Comparison of ENCODE assay signal across 7 mouse cellular contexts in genomic region chr10:111449662-111450061, GRCm38 (mm10). TPM values are rescaled to one million over a fixed set of nuclear protein-coding genes. Genes with fewer than 3 reads are reported as not detected.
A peak's percentile ranks its signal among the peaks of the same experiment; 100 is the strongest.
DNase-seq lines count a peak whose midpoint lies in the region; ATAC-seq and TF ChIP-seq lines count a peak whose summit lies in the region.
"Not testable (repeated sequence)": the region's sequence is repeated elsewhere in the genome, so short reads cannot be mapped to it uniquely, and the experiment has no call there.

No protein-coding gene starts in this region.

- TF ChIP-seq EP300 in lung, postnatal 0 days (IDR thresholded peaks at IDR 0.05): not testable (repeated sequence)

- not testable (repeated sequence) for H3K4me1 ChIP-seq in E14TG2a.4 (replicated peaks; ENCODE audit: low read depth, low read length); lung, postnatal 0 days (ENCODE audit: insufficient read depth, low read depth, low read length)

- not testable (repeated sequence) for H3K27me3 ChIP-seq in E14TG2a.4 (ENCODE audit: insufficient read depth, low read length); lung, postnatal 0 days (replicated peaks; ENCODE audit: insufficient read depth, low read length); splenic B cell, adult 2 months (ENCODE audit: control insufficient read depth, insufficient read depth, low read length, poor library complexity, severe bottlenecking)

- 57% methylated on average over 5 of the region's 5 CpGs for WGBS in lung, postnatal 0 days

- H3K9me3 ChIP-seq in E14TG2a.4 (ENCODE audit: low read length); lung, postnatal 0 days (ENCODE audit: low read length): not testable (repeated sequence)

- H3K36me3 ChIP-seq in E14TG2a.4 (ENCODE audit: insufficient read depth, low read length); lung, postnatal 0 days (ENCODE audit: insufficient read depth, low read length); splenic B cell, adult 2 months (ENCODE audit: control insufficient read depth, insufficient read depth, low read length, poor library complexity, severe bottlenecking): not testable (repeated sequence)

- not testable (repeated sequence) for H3K4me2 ChIP-seq in lung, postnatal 0 days (replicated peaks; ENCODE audit: low read depth, low read length)

- H3K27ac ChIP-seq in layer of hippocampus, adult 2 months; lung, postnatal 0 days (ENCODE audit: low read length): not testable (repeated sequence)

- peak; percentile 58 for DNase-seq in R1 (ENCODE audit: low read depth, low spot score)
- DNase-seq in adrenal gland, postnatal 36 days: peak; percentile 18 to 20
- not testable (repeated sequence) for DNase-seq in layer of hippocampus, adult 2 months (ENCODE audit: low spot score in 2 of 2); lung, postnatal 0 days (ENCODE audit: low spot score)
- peak; percentile 21 for DNase-seq in splenic B cell, adult 2 months (ENCODE audit: low read depth, low spot score)
- DNase-seq in thymus, postnatal 0 days (ENCODE audit: low spot score): peak; percentile 16

- peak; percentile 21 for TF ChIP-seq CTCF in E14TG2a.4 (conservative IDR thresholded peaks at IDR 0.05; ENCODE audit: low read length)
- peak; percentile 19 for TF ChIP-seq CTCF in layer of hippocampus, adult 2 months (conservative IDR thresholded peaks at IDR 0.05)
- peak; percentile 17; the same call in 1 of the 2 replicates for TF ChIP-seq CTCF in lung, postnatal 0 days (IDR thresholded peaks at IDR 0.05)

- not testable (repeated sequence) for H3K9ac ChIP-seq in lung, postnatal 0 days (replicated peaks; ENCODE audit: low read depth)

- not testable (repeated sequence) for ATAC-seq in lung, postnatal 0 days

- H3K4me3 ChIP-seq in E14TG2a.4 (replicated peaks; ENCODE audit: low read length); layer of hippocampus, adult 2 months; lung, postnatal 0 days (ENCODE audit: low read depth, low read length): not testable (repeated sequence)

RNA-seq across cellular contexts. Expression of gene Nap1l1, which starts 23.4 kb away (rescaled TPM):
- total RNA-seq in adrenal gland, postnatal 36 days (2021): 100 to 1,000 TPM; 140 to 149 TPM
- 100 to 1,000 TPM; 157 to 162 TPM for total RNA-seq in layer of hippocampus, adult 2 months (2021)
- 127 and 133 TPM in 2 replicates for polyA plus RNA-seq in lung, postnatal 0 days (2015; fragmentation: Nextera tagmentation; extraction: Ambion mirVana)
- polyA plus RNA-seq in thymus, postnatal 0 days (2015; fragmentation: Nextera tagmentation; extraction: Ambion mirVana): 222 and 227 TPM in 2 replicates

RNA-seq across cellular contexts. Expression of gene Phlda1, which starts 56.4 kb away (rescaled TPM):
- 100 to 1,000 TPM; 120 to 126 TPM for total RNA-seq in adrenal gland, postnatal 36 days (2021)
- 10 to 100 TPM; 16.7 to 18.3 TPM for total RNA-seq in layer of hippocampus, adult 2 months (2021)
- 97.0 and 100.0 TPM in 2 replicates for polyA plus RNA-seq in lung, postnatal 0 days (2015; fragmentation: Nextera tagmentation; extraction: Ambion mirVana)
- 61.1 and 64.1 TPM in 2 replicates for polyA plus RNA-seq in thymus, postnatal 0 days (2015; fragmentation: Nextera tagmentation; extraction: Ambion mirVana)

Comparison
In these comparisons a context has a peak if more than half of its experiments do, and no peak if none do; other contexts are left out.
1. RNA of gene Phlda1, which starts 56.4 kb away (total RNA-seq): 120 to 126 TPM in adrenal gland, postnatal 36 days; 16.7 to 18.3 TPM in layer of hippocampus, adult 2 months; every median in the first group is over 4 times any median in the second.
2. Peak in every context shown above with its lines, with median percentiles within 50 percentile points of each other: CTCF ChIP-seq.